Mouse (Mus musculus): ENCODE results near the gene Piwil4. TPM values are rescaled to one million over a fixed set of nuclear protein-coding genes. Genes with fewer than 3 reads are reported as not detected.

Piwil4 gene
- 0.08 and 0.15 TPM in 2 replicates for polyA plus RNA-seq (2015; fragmentation: Nextera tagmentation; extraction: Ambion mirVana)

DNA sequence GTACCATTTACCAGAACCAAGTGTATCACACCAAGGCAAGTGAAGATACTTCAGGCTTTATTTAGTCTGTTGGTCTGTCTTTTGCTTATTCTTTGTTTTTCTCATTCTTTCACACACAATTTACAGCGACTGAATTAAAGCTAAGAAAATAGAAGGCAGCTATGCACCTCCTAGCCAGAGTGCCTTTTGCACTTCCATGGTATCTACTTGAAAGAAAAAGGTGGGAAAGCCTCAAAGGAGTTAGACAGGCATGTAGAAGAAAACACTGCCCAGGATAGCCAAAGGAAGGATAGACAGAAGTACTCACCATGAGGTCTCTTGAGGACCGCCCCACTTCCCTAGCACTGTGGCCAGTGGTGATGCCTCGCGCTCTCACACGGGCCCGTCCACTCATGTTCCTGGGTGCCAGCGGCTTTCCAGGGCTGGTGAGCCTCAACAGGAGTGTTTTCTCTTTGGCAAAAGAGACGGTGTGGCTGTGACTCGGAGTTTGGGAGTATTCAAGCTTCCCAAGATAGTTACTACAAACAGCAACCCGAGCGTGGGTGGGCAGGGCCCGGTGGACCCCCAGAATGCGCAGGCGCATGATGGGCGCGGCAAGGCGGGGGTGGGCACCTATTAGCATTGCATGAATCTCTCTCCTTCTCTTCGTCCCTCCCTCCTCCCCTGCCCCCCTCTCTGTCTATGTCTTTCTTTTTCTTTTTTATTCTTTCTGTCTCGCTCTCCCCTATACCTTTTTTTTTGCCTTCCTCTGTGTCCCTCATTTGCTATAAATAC is at the start of gene Piwil4:
Gene Piwil4 (minus strand): TSS at position 583 of the 774 bp plus-strand sequence.
- H3K27me3 ChIP-seq: no peaks in the 10 kb centered on the region
- H3K4me2 ChIP-seq: no peak within 1 kb of the TSS
- no peaks in the 10 kb centered on the region for H3K36me3 ChIP-seq
- ATAC-seq (replicated peaks; ENCODE audit: insufficient number of reproducible peaks, insufficient read depth, low FRiP score, low read depth): no peak
- H3K4me3 ChIP-seq: no peak within 1 kb of the TSS
- no peaks in the 10 kb centered on the region for H3K9me3 ChIP-seq (replicated peaks)
- H3K27ac ChIP-seq: no peak within 1 kb of the TSS
- H3K9ac ChIP-seq: no peak within 1 kb of the TSS
- 75% methylated on average over 19 of the region's 19 CpGs for WGBS
- no peaks in the 10 kb centered on the region for H3K4me1 ChIP-seq (replicated peaks)

DNA sequence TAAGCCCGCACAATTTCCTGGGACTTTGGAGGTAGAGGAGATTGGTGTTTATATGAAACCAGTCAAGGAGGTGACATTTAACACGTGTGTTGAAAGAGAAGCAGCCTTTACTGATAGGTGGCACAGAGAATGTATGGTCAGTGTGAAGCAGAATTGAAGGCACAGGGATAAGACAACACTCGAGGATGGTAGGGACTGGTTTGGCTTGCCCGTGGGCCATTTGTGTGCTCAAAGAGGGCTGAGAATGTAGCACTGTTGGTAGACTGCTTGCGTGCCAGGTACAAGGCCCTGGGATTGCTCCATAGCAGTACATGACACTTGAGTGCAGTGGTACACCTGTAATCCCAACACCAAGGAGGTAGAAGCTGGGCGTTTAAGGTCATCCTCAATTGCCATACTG is 46.8 kb upstream of the Piwil4 start:
- 83% methylated on average over 6 of the region's 6 CpGs for WGBS
- H3K27ac ChIP-seq: no peak overlapping the region
- H3K27me3 ChIP-seq: no peaks in the 10 kb centered on the region
- no peaks in the 10 kb centered on the region for H3K9me3 ChIP-seq (replicated peaks)
- peaks cover 7% of the 10 kb centered on the region for H3K4me1 ChIP-seq (replicated peaks)
- no peak overlapping the region for H3K4me3 ChIP-seq
- peaks cover 45% of the 10 kb centered on the region for H3K36me3 ChIP-seq
- no peak overlapping the region for H3K9ac ChIP-seq
- no peak overlapping the region for H3K4me2 ChIP-seq
- ATAC-seq (replicated peaks; ENCODE audit: insufficient number of reproducible peaks, insufficient read depth, low FRiP score, low read depth): no peak

DNA sequence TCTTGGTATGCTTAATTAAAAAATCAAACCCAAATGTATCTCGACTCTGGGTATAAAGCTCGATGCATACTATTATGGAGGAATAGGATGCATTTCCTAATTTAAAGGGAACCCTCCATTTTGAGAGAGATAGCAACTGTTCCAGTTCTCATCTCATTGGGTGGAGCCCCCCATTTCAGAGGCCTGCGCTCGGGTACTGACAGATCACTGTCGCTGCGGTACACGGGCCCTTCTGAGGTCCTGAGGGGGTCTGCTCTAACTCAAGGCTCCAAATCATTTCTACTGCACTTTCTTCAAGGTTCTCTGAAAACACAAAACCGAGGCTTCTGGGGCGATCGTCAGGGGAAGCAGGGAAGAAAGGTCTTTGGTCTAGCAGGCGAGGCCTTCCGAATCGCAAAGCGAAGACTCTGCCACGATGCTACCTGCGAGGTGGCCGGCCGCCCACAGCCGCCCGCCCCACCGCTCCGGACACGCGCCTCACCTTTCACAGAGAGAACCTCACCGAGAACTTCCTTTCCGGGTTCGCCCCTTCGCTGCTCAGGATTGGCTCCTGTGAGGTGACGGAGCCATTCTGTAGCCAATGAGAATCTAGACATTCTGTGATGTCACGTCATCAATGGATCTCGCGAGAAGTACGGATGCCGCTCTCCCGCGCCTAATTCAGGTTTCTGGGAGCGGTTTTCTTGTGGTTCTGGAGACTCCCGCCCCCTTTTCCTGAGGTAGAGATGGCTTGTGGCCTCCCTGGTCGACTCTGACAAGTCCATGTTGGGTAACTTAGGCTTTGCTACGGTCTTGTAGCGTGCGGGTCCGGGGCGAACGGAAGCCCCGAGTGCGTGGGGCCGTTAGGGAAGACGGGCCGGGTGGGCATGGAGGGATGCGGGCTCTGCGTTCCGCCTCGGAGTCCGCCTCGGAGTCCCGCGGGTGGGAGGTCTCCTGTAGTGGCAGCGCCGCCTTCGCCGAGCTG is 43.8 kb upstream of the Piwil4 start, which contains the start of the genes Mre11a and Ankrd49:
Gene Mre11a (plus strand): TSS at position 616 of the 964 bp plus-strand sequence.
Gene Ankrd49 (minus strand): TSS at position 818 of the 964 bp plus-strand sequence.
- peaks cover 42% of the 10 kb centered on the region for H3K36me3 ChIP-seq

DNA sequence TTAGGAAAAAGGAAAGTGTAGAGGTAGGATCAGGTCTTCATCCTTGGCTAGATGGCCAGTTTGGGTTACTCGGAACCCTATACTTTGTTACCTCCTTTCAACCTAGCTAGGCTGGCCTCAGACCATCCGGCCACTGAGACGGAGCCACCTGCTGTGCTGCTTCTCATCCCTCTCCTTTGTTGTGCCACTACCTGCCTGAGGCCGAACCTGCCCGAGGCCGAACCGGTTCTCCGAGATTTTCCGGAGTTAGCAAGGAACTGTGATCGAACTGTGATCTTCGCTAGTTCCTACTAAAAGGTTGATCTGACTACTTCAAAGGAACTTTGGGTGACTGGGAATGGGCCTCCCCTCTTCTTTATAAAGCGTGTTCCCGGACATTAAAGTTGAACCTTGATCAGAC is 37.8 kb upstream of the Piwil4 start:
- H3K9me3 ChIP-seq (replicated peaks): no peaks in the 10 kb centered on the region
- no peak for ATAC-seq (replicated peaks; ENCODE audit: insufficient number of reproducible peaks, insufficient read depth, low FRiP score, low read depth)
- H3K4me1 ChIP-seq (replicated peaks): no peaks in the 10 kb centered on the region
- H3K4me2 ChIP-seq: no peak overlapping the region
- no peak overlapping the region for H3K9ac ChIP-seq
- peaks cover 18% of the 10 kb centered on the region for H3K36me3 ChIP-seq
- H3K4me3 ChIP-seq: no peak overlapping the region
- H3K27ac ChIP-seq: no peak overlapping the region
- 43% methylated on average over 13 of the region's 13 CpGs for WGBS
- no peaks in the 10 kb centered on the region for H3K27me3 ChIP-seq

More for the DNA sequence above, 43.8 kb upstream of the Piwil4 start, which contains the start of the genes Mre11a and Ankrd49:
- Histone ChIP-seq H3K4me3 (peak within 1 kb of the TSS; percentile 79), H3K4me1 (replicated peaks) (peaks cover 7% of the 10 kb centered on the region), H3K9me3 (replicated peaks) (no peaks in the 10 kb centered on the region), H3K9ac (peak within 1 kb of the TSS; percentile 77), H3K27me3 (no peaks in the 10 kb centered on the region), H3K27ac (peak within 1 kb of the TSS; percentile 96), H3K4me2 (peak within 1 kb of the TSS; percentile 85)
- peak; percentile 100 for ATAC-seq (replicated peaks; ENCODE audit: insufficient number of reproducible peaks, insufficient read depth, low FRiP score, low read depth)
- under 1% methylated on average over 62 of the region's 62 CpGs for WGBS

DNA sequence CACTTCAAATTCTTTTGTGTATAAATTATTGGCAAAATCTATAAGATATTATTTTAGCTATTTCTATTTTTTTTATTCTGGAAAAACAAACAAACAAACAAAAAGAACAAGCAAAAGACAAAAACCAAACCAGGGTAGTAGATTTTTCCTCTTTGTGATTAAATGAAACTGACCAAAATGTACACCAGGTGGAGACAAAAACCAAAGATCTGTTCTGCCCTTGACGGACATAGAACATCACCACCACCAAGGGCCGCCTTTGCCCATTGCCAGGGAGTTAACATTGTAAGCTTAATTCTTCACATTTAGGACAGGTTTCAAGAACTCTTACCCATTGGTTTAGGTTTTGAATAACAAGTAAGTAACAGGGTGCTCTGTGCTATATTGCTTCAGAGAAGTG is 33.3 kb upstream of the Piwil4 start:
- Histone ChIP-seq H3K4me3 (no peak overlapping the region), H3K4me1 (replicated peaks) (peaks cover 4% of the 10 kb centered on the region), H3K27me3 (peaks cover 32% of the 10 kb centered on the region), H3K9ac (no peak overlapping the region), H3K9me3 (replicated peaks) (no peaks in the 10 kb centered on the region), H3K4me2 (no peak overlapping the region), H3K36me3 (no peaks in the 10 kb centered on the region), H3K27ac (no peak overlapping the region)
- WGBS: 31% methylated on average over 2 of the region's 2 CpGs
- no peak for ATAC-seq (replicated peaks; ENCODE audit: insufficient number of reproducible peaks, insufficient read depth, low FRiP score, low read depth)

DNA sequence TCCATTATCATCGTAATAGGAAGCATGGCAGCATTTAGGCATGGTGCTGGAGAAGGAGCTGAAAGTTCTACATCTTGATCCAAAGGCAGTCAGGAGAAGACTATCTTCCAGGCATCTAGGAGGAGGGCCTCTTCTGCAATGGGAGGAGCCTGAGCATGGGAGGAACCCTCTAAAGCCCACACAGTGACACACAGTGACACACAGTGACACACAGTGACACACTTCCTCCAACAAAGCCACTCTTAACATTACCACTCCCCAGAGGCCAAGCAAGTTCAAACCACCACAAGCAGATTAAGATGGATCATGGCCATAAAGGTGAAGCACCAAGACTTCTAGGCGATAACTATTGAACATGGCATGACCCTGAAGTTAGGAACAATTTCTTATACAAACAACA is 31.5 kb upstream of the Piwil4 start:
- Histone ChIP-seq H3K9ac (no peak overlapping the region), H3K4me3 (no peak overlapping the region), H3K27me3 (peaks cover 44% of the 10 kb centered on the region), H3K9me3 (replicated peaks) (no peaks in the 10 kb centered on the region), H3K27ac (no peak overlapping the region), H3K36me3 (no peaks in the 10 kb centered on the region), H3K4me2 (no peak overlapping the region), H3K4me1 (replicated peaks) (peaks cover 4% of the 10 kb centered on the region)
- no peak for ATAC-seq (replicated peaks; ENCODE audit: insufficient number of reproducible peaks, insufficient read depth, low FRiP score, low read depth)
- WGBS: 83% methylated on average over 2 of the region's 2 CpGs

DNA sequence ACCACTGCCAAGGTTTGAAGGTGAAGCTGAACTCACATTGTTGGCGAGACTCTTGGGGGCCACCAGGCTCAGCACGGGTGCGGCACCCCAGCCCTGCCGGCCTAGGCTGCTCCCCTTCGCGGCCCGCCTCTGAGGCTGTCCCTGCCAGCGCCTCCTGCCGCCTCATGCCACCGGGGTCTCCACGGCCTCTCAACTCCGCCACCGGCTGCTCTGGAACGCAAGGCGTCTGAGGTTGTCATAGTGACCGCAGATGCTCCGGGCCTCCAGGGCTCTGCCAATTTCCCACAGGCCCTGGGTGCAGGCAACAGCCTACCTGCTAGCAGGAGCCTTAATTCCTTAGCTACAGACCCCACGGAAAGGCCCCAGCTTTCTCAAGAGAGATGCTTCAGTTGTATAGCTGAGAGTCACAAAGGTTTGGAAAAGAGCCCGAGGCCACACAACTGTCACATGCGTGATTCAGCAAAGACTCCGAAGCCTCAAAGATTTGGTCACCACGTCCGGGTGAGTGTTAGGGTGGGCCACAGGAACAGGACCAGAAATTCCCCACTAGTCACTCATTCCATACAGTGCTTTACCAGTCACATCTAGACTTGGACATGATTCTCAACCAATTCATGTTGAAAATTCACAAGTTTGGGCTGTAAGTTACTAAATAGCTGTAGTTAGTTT is 30.4 kb upstream of the Piwil4 start, which contains the start of gene 1700012B09Rik:
Gene 1700012B09Rik (minus strand): TSS at position 228 of the 669 bp plus-strand sequence.
- H3K4me1 ChIP-seq (replicated peaks): peaks cover 4% of the 10 kb centered on the region
- H3K9me3 ChIP-seq (replicated peaks): no peaks in the 10 kb centered on the region
- H3K27me3 ChIP-seq: peaks cover 48% of the 10 kb centered on the region
- peak within 1 kb of the TSS; percentile 33; the same call in 1 of the 2 replicates for H3K4me2 ChIP-seq
- no peak for ATAC-seq (replicated peaks; ENCODE audit: insufficient number of reproducible peaks, insufficient read depth, low FRiP score, low read depth)
- 15% methylated on average over 23 of the region's 23 CpGs for WGBS
- H3K36me3 ChIP-seq: no peaks in the 10 kb centered on the region
- no peak within 1 kb of the TSS for H3K4me3 ChIP-seq
- H3K27ac ChIP-seq: no peak within 1 kb of the TSS
- no peak within 1 kb of the TSS for H3K9ac ChIP-seq

DNA sequence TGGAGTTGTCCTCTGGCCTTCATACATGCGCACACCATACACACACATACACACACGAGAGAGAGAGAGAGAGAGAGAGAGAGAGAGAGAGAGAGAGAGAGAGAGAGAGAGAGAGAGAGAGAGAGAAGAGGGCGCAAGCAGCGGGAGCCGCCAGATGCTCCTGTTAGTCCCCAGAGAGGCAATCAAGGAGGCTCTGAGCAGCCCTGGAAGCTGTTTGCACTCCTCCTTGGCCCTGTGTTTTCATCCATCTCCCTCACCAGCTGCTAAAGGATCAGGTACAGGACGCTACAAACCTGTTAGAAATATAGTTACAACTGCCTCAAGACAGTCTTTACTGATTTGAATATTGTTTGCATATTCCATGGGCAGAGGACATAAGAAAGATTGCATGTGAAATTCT is 29.3 kb upstream of the Piwil4 start:
- Histone ChIP-seq H3K4me1 (replicated peaks) (peaks cover 4% of the 10 kb centered on the region), H3K4me3 (no peak overlapping the region), H3K9ac (no peak overlapping the region), H3K36me3 (no peaks in the 10 kb centered on the region), H3K9me3 (replicated peaks) (no peaks in the 10 kb centered on the region), H3K27ac (no peak overlapping the region), H3K27me3 (peaks cover 48% of the 10 kb centered on the region), H3K4me2 (no peak overlapping the region)
- WGBS: 42% methylated on average over 5 of the region's 6 CpGs
- ATAC-seq (replicated peaks; ENCODE audit: insufficient number of reproducible peaks, insufficient read depth, low FRiP score, low read depth): no peak

DNA sequence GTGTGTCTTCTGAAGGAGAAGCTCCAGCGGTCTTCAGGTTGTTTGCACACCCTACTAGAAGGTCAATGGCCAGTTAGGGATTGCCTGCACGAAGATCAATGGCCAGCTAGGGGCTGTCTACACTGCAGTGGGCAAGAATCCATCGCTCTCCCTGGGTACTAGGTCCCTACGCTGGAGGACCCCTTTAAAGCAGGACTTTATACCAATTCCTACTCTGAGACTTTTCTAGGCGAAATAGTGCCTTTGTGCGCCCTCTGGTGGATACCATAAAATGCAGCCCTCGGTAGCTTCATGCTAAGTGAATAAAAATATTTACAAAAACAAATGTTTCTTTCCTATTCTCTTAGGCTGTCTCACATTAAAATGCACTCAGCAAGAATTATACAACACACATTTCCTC is 24.2 kb upstream of the Piwil4 start:
- Histone ChIP-seq H3K9me3 (replicated peaks) (no peaks in the 10 kb centered on the region), H3K9ac (no peak overlapping the region), H3K27ac (no peak overlapping the region), H3K27me3 (peaks cover 32% of the 10 kb centered on the region), H3K4me1 (replicated peaks) (no peaks in the 10 kb centered on the region), H3K4me2 (no peak overlapping the region), H3K36me3 (no peaks in the 10 kb centered on the region), H3K4me3 (no peak overlapping the region)
- ATAC-seq (replicated peaks; ENCODE audit: insufficient number of reproducible peaks, insufficient read depth, low FRiP score, low read depth): no peak
- 22% methylated on average over 7 of the region's 7 CpGs for WGBS

DNA sequence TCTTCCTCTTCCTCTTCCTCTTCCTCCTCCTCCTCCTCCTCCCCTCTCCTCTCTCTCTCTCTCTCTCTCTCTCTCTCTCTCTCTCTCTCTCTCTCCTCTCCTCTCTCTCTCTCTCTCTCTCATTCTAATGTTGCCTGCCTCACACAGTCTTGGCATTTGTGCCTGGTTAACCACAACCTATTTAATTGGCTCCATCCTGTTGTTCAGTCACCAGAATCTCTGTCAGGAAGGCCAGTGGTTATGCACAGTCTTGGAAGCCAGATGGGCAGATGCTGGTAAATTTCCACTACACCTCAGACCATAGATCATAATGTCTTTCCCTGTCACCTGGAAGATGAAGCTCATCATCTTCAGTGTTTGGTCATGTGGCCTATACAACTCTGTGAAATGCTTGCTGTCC is 18.7 kb upstream of the Piwil4 start:
- Histone ChIP-seq H3K4me3 (no peak overlapping the region), H3K9me3 (replicated peaks) (no peaks in the 10 kb centered on the region), H3K9ac (no peak overlapping the region), H3K4me1 (replicated peaks) (no peaks in the 10 kb centered on the region), H3K27me3 (peaks cover 12% of the 10 kb centered on the region; the same call in 1 of the 2 replicates), H3K27ac (no peak overlapping the region), H3K4me2 (no peak overlapping the region), H3K36me3 (no peaks in the 10 kb centered on the region)
- ATAC-seq (replicated peaks; ENCODE audit: insufficient number of reproducible peaks, insufficient read depth, low FRiP score, low read depth): no peak

DNA sequence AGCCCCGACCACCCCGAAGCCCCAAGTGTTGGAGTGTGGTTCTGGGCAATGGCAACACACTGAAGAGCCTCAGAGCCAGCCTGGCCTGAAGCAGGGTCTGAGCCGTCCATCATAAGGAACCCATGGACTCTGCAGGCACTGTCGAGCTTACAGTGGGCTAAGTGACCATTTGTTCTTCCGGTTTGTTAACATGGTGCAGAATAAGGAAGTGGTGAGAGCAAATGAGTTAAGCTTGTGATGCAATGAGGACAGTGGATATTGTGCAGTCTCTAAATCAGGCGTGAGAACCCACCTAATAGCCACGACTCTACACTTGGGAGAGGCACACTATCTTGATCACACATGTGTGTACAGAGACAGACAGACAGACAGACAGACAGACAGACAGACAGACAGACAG is 18.1 kb upstream of the Piwil4 start:
- ATAC-seq (replicated peaks; ENCODE audit: insufficient number of reproducible peaks, insufficient read depth, low FRiP score, low read depth): no peak
- H3K4me1 ChIP-seq (replicated peaks): no peaks in the 10 kb centered on the region

More for the DNA sequence above, 18.1 kb upstream of the Piwil4 start:
- Histone ChIP-seq H3K4me2 (no peak overlapping the region), H3K27me3 (peaks cover 7% of the 10 kb centered on the region; the same call in 1 of the 2 replicates), H3K36me3 (no peaks in the 10 kb centered on the region), H3K9me3 (replicated peaks) (no peaks in the 10 kb centered on the region), H3K4me3 (no peak overlapping the region), H3K9ac (no peak overlapping the region), H3K27ac (no peak overlapping the region)
- WGBS: 60% methylated on average over 7 of the region's 7 CpGs

Measured in heart, embryonic 15.5 days (tissue).